Mouse (Mus musculus): ENCODE results near the gene Twf2.
"Not testable (repeated sequence)": the region's sequence is repeated elsewhere in the genome, so short reads cannot be mapped to it uniquely, and the experiment has no call there.

Gene Twf2

GRCm38 (mm10) chr9:106202819-106203636 lies at the start of gene Twf2:
Twf2 (plus strand) TSS chr9:106203108.
- DNase-seq = peak; percentile 94

GRCm38 (mm10) chr9:106154106-106154505 lies 48.8 kb upstream of the Twf2 start:
- peak; percentile 39 for DNase-seq

- DNase-seq = peak; percentile 76
Measured at GRCm38 (mm10) chr9:106156419-106156818, 46.5 kb upstream of the Twf2 start.

- no peak for DNase-seq
Measured at GRCm38 (mm10) chr9:106156921-106157622, 45.8 kb upstream of the Twf2 start.

- peak; percentile 48 for DNase-seq
Measured at GRCm38 (mm10) chr9:106157623-106157925, 45.3 kb upstream of the Twf2 start.

- DNase-seq = peak; percentile 57
Measured at GRCm38 (mm10) chr9:106158037-106158491, 44.8 kb upstream of the Twf2 start, which contains the start of gene Glyctk. Glyctk (minus strand) TSS chr9:106158138.

GRCm38 (mm10) chr9:106159237-106159636 lies 43.7 kb upstream of the Twf2 start:
- no peak for DNase-seq

- peak; percentile 99 for DNase-seq
Measured at GRCm38 (mm10) chr9:106159784-106160301, 43.1 kb upstream of the Twf2 start.

- DNase-seq = no peak
Measured at GRCm38 (mm10) chr9:106160426-106160825, 42.5 kb upstream of the Twf2 start.

- no peak for DNase-seq
Measured at GRCm38 (mm10) chr9:106166709-106167108, 36.2 kb upstream of the Twf2 start.

- DNase-seq = no peak
Measured at GRCm38 (mm10) chr9:106167241-106167640, 35.7 kb upstream of the Twf2 start.

- no peak for DNase-seq
Measured at GRCm38 (mm10) chr9:106167703-106168102, 35.2 kb upstream of the Twf2 start.

- not testable (repeated sequence) for DNase-seq
Measured at GRCm38 (mm10) chr9:106169006-106169405, 33.9 kb upstream of the Twf2 start.

GRCm38 (mm10) chr9:106169917-106170316 lies 33.0 kb upstream of the Twf2 start:
- no peak for DNase-seq

GRCm38 (mm10) chr9:106170556-106171345 lies 32.2 kb upstream of the Twf2 start, which contains the start of gene Wdr82:
Wdr82 (plus strand) TSS chr9:106170928.
- DNase-seq = peak; percentile 95

GRCm38 (mm10) chr9:106171346-106172158 lies 31.4 kb upstream of the Twf2 start:
- peak; percentile 91 for DNase-seq

GRCm38 (mm10) chr9:106172527-106172926 lies 30.4 kb upstream of the Twf2 start:
- no peak for DNase-seq

- no peak for DNase-seq
Measured at GRCm38 (mm10) chr9:106173363-106173762, 29.5 kb upstream of the Twf2 start.

- DNase-seq = no peak
Measured at GRCm38 (mm10) chr9:106175552-106176200, 27.2 kb upstream of the Twf2 start.

GRCm38 (mm10) chr9:106176769-106177168 lies 26.1 kb upstream of the Twf2 start:
- DNase-seq = no peak

GRCm38 (mm10) chr9:106177799-106178198 lies 25.1 kb upstream of the Twf2 start:
- no peak for DNase-seq
